Mouse (Mus musculus) left cerebral cortex, adult 8-10 months (tissue): ENCODE data around the gene Tec. TPM values are rescaled to one million over a fixed set of nuclear protein-coding genes. Genes with fewer than 3 reads are reported as not detected.

Experiments
- DNase-seq, 2 experiments: peaks; one replicate each; pipeline ENCODE4 v3.0.0; 2022; ENCODE audit warnings: low spot score in 2 of 2
- total RNA-seq, 4 experiments: library from RNA; stranded (reverse); gene quantifications; 2 replicates each; pipeline ENCODE4 v1.2.4; 2022

The Tec gene
- total RNA-seq, 4 experiments from 2014 or later, result 2.4 to 6.6 (median 3.9) TPM

DNA sequence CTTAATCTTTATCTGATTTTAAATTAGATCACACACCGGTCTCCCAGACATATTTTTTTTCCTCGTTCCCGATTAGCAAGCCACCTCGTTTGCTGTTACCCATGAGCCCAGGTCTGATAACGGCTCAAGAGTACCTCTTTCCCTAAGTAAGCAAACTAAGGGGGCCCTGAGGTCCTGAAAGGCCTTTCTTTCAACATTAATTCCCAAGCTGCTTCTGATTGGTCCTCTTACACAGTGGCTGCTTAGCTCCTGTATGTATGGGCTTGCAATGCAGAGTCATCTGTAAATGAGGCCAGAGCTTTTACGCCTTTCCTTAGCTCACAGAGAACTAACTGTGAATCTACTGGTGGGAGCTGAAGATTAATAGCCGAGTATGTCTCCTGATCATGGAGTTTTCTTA lies 131.4 kb downstream of the Tec start:
- DNase-seq, result no peak

DNA sequence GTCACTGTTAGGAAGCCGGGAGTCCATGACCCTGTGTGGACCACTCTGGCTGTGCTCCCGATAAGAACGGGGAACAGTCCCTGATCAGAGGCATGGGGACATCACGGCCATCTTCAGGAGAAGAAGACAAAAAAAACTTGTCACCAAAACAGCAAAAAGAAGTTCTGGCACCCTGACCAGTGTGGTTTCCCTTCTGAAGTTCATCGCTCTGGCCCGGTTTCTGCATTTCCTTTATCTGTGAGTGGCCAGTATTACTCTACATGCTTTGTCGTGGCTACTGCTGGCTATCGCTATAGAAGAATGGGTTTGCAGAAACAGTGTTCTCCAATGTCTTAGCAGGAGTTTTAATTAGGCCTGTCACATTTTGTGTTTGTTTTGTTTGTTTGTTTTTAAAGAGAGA lies 131.8 kb downstream of the Tec start:
- no peak for DNase-seq

DNA sequence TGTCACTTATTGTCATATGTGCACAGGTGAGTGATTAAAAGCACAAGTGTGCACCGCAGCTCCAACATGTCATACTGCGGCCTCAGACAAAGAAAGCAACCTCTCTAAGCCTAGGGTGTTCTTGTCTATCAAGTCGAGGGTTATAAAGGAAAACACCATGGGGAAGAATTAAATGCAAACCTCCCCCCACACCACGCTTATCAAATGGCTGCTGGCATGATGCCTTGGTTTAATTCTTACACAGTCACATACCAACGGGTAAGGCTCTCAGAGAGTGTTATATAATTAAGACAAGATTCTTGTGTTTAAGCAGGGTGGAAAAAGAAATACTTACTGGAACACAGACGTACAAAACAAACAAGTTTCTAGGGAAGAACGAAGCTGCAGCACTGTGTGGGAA lies 132.5 kb downstream of the Tec start:
- DNase-seq, result no peak

DNA sequence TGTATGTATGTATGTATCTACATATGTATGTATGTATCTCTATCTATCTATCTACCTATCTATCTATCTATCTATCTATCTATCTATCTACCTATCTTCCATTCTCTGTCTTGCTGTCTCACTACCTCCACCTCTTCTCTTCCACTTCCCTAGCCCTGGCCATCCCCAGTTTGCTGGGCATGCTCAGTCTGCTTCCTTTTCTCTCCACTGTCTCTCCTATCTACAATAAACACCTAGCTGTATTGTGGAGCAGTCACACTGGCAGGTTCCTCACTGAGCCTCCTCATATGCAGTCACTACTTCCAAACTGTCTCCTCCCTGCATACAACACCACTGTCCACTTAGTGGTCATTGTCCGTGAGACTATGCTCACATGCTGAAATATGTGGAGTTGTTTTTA lies 135.4 kb downstream of the Tec start:
- no peak for DNase-seq

DNA sequence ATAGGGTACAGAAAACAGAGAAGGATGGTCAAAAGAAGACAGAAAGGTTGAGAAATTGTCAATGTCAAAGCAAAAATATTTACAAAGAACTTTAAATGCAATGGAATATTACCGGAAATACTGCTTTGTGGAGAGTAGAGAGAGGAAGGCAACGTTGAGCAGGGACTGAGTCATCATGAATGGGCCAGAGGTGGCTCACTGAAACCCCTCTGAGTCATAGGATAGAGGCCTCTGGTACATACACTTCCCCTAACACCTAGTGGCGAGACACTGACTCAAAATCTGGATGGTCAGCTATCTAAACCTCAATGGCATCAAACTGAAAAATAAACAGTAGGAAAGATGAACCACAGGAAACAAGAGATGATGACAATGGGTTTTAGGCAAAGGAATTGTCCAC lies 142.9 kb downstream of the Tec start:
- DNase-seq, result no peak

DNA sequence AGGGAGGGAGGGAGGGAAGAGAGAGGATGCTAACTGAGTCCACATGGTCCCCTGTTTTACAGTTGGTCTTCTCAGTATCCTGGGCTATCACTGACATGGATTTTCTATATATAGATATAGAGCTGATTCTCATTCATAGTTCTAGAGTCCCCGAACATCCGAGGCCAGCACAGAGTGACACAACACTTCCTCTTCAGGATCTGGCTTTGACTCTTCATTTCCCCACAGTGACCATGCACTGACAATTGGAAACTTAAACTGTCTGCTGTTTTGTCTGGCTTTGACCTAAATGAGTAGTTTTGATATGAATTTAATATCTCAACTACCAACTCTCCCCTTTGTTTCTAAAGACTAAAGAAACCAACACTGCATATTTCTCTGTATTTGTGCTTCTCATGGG lies 144.9 kb downstream of the Tec start:
- no peak for DNase-seq

DNA sequence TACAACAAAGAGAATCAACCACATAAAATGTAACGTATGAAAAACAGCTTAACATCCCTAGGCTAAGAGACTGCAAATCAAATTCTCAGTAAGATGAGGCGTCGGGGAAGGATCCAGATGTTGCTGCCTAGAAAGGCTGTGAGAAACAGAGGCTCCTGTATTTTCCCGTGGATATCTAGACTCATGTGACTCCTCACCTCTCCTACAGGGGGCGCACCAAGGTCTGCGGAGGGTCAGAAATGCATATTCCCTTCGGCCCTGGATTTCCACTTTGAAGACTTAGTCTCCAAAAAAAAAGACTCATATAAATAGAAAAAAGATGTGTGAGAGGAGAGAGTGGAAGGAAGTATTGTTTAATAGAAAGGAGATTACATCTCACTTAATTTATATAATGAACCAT lies 147.7 kb downstream of the Tec start:
- no peak for DNase-seq

DNA sequence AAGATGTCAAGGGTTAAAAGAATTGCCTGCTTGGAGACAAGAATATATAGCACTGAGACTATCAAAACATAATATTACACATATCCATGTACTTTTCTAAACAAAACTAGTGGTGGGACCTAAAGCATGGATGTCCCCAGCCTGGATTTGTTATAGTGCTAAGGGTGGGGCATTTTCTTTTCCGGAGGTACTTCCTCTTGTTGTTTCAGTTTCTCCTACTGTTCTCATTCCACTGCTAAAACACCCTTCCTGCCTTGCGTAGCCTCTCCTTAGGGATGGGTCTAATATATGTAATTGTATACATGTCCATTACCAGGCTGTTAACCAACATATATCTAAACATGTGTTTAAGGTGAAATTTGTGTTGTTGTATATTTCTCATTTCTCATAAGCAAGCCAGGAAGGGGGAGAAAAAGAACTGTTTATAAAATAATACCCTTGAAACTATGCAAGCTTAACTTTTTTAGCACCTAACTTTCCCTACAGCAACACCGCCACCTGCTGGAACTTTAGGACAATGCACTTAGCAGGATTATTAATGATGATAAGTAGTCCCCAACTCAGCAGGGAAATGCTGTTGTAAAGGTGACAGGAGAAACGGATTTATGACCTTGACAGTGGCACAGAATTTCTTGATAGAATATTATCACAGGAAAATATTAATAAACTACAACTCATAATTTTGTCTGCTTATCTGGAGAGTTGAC lies 157.6 kb downstream of the Tec start:
- DNase-seq, result peak in 1 of 2 experiments; percentile 46

DNA sequence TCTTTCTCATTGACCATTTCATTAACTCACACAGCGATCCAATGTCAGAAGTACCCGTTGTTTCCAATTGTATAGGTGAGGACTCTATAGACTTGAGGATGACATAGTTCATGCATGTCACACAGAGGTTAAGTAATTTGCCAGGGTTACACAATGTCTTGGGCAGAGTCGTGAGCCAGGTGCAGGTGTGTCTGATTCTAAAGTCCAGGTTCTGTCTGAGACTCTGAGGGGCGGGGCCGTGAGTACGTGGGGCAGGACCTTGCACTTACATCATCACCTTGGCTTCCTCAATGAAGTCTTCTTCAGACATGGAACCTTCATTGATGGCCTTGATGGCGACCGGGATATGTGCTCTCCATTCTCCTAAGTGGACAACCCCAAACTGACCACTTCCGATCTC lies 158.3 kb downstream of the Tec start:
- no peak for DNase-seq

DNA sequence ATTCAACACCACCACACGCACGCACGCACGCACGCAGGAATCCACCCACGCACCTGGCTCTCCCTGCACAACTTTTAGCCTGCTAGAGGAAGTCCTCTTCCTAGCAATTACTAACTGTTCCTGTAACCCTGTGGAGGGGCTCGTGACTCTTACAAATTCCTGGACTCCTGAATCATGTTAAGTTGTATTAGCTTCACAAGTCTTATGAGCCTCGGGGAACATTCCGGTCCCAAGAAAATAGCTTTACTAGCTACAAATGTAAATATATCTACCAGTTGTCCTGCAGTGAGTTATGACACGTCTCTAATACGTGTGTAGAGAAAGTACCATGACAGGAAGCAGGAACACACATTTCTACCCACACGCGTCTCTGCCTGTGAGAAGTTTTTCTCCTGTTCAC lies 158.8 kb downstream of the Tec start:
- no peak for DNase-seq

DNA sequence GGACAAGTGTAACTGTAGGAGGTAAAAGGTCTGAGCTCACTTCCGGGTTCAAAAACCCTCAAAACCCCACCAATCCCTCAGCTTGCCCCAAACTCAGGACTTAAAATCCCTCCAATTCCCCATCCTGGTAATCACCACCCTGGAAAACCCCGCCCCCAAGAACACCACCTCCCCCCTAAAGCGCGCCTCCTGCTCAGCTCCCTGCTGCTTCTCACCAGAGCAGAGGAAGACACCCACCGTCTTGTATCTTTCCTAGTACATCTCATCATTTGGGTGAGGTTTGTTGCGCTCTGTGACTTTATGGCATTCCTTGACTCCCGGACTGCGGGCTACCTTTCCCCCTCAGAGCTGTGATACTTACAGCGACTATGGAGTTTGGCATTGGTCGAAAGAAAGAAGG lies 161.6 kb downstream of the Tec start:
- DNase-seq, result no peak

DNA sequence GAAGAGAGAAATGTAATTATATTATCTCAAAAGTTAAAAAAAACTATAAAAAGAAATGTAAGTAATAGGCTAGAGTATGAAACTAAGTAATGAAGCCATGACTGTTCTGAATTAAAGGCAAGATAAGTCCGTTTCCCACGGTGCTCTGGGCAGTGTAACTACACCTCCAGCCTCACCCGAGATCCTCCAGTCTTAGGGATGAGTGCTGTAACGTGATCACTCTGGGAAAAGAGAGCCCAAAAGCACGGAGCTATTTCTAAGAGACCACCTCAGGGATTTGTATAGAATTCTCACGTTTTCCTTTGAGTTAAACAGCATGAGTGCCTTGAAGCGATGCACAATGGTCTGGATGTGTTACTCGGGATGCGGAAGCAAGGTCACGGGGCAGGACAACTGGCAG lies 162.2 kb downstream of the Tec start:
- DNase-seq, result no peak

Other genes with a start within 250 kb of the Tec start
- not detected for gene Cnga1, start 224.2 kb downstream of the Tec start, total RNA-seq
- not detected for gene Nipal1, start 220.7 kb downstream of the Tec start, total RNA-seq
- under 1 TPM in 3 of 4 experiments, not detected in 1; 0.17 to 0.58 (median 0.34) TPM for gene Txk, start 115.7 kb downstream of the Tec start, total RNA-seq
- 10 to 100 TPM; 22.9 to 30.2 (median 24.6) TPM for gene Slain2, start 45.8 kb upstream of the Tec start, total RNA-seq
- gene Gm10135, start 106.2 kb upstream of the Tec start, total RNA-seq, result not detected
- gene Slc10a4, start 138.4 kb upstream of the Tec start, total RNA-seq, result 1 to 10 TPM; 4.0 to 5.2 (median 4.6) TPM